Mouse (Mus musculus) ovary, postnatal 10 days (tissue): ENCODE results near the gene Gm12184.
"Not testable (repeated sequence)": the region's sequence is repeated elsewhere in the genome, so short reads cannot be mapped to it uniquely, and the experiment has no call there.

Experiments
- DNase-seq: peaks from one replicate; pipeline ENCODE4 v3.0.0; 2022; ENCODE audit warnings: low spot score

The Gm12184 gene

DNA sequence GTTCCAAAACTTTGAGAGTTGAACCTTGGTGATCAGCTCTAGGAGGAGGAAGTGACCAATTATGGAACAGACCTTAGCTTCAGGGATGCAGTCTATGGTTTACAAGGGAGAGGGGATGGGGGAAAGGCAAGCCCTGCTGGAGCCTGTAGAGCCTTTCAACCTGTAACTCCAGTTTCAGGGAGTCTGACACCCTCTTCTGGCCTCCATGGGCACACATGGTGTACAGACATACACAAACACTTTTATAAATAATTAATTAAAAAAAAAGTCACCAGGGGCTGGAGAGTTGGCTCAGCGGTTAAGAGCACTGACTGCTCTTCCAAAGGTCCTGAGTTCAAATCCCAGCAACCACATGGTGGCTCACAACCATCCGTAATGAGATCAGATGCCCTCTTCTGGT is 19.9 kb upstream of the Gm12184 start:
- DNase-seq: not testable (repeated sequence)

DNA sequence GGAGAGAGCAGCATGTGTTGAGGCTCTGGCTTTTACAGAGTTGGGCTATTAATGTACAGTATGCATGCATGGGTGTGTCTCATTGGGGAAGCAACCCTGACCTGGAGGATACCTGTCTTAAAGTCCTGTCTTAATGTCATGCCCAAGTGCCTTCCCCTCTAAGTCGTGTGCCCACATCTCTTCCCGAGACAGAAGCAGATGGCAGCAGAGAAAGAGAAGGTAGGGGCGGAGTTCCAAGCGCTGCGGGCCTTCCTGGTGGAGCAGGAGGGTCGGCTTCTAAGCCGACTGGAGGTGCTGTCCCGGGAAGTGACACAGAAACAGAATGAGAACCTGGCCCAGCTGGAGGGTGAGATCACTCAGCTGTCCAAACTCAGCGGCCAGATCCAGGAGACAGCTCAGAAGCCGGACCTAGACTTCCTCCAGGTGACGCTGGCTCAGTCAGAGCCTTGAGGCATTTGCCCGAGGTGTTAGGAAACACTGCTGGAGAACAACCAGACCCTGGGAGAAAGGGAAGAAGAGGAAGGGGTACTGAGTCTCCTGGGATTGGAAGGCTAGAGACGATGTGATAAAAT is 18.9 kb upstream of the Gm12184 start:
- DNase-seq: no peak

DNA sequence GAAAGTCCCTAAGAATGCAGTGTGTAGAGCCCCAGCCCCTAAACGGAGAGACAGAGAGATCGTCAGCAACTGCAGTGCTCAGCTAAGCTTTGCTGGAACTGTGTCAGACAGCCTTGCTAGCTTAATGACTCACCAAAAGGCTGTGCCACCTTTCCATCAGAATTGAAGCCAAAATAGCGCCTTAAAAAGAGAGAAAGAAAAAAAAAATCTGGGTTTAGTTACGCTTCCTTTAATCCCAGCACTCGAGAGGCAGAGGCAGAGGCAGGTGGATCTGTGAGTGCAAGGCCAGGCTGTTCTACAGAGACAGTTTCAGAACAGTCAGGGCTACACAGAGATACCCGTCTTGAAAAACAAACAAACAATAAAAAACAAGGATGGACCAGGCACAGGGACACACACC is 17.9 kb upstream of the Gm12184 start:
- no peak for DNase-seq

DNA sequence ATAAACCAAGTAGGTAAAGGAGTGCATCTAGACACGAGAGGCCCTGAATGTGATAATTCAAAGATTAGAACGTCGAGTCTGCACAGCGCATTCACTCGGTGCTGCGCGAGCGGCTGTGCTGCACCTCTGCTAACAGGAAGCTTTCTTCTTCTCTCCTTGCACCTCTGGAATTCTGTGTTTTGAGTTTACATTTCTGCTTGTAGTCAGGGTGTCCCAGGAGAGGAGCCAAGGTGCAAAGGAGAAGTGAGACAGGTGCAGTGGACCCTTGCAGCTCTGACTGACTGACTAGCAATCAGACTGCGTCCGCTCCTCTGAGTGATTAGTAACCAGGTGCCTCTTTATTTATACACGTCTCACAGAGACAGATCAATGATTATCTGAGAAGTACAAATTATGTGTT is 16.7 kb upstream of the Gm12184 start:
- no peak for DNase-seq

DNA sequence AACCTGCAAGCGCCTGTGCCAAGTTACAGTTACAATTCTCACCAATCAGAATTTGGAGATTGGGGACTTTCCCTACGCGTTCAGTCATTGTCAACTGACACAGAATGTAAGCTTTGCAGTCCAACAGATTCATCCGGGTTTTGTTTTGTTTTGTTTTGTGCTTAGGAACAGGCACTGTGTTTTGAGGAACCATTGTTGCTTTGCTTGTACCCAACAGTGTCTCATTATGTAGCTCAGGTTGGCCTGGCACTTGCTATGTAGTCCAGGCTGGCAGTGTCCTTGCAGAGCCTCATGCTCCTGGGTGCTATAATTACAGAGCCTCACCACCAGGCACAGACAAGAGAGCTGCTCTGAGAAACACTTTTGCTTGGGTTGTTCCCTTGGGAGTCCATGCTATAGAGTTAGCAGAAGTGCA is 15.9 kb upstream of the Gm12184 start:
- no peak for DNase-seq

DNA sequence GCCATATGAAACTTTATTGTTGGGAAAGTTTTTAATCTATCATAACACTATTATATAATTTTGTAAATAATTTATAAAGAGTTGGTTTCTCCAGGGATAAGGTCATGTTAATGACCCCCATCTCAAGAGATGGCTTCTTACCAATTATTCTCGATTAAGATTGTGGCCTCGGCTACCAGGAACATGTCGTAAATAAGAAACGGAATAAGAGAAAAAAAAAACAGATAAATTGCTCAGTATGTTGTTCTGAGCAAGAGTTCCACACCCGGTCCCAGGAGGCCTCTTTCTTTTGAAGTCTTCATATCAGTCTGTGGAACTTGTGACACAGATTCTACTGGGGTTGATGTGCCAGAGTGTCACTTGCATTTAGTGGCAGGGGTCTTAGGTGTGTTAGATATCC is 14.8 kb upstream of the Gm12184 start:
- no peak for DNase-seq

DNA sequence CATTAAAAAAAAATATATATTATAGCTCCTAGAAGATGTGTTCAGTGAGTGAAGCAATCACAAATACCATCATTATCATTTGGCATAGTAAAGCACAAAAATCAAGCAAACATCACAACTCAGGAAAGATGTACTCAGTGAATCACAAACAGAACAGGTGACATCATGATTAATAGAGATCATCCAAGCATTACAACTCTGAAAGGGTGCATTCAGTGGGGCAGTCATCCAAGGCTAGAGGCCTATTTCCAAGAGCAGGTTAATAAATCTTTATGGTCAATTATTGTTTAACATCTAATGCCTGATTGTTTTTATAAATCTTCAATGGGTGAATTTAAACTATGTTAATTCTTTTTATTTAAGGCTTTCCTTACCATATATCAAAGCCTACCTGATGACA is 14.3 kb upstream of the Gm12184 start:
- DNase-seq: no peak

DNA sequence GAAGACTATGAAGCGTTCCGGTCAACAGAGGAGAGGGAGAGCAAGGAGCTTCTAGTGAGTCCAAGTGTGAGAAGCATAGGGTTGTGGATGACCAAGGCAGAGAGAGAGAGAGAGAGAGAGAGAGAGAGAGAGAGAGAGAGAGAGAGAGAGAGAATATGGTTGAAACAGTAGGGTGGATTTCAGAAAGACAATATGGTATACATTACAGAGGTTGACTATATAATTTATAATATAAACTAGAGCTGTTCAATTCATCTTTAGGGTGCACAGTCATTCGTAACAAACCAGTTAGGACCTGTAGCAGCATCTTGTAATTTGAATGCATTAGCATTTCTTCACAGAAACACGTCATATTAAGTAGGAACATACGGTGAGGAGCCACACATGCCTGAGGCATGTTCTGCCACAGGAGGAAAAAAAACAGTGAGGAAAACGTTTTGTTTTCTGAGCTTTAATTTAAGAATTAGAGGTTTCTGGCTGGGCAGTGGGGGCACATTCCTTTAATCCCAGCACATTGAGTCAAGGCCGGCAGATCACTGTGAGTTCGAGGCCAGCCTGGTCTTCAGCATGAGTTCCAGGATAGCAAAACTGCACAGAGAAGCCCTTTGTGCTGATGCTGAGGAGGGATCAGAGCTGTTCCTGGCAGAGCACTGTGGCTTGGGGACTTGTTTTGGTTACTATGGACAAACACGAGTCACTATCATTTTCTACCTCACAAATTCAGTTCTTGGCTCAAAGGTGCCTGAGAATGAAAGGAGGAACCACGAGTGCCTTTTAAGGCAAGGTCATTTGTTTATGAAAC is 12.6 kb upstream of the Gm12184 start:
- DNase-seq: no peak

DNA sequence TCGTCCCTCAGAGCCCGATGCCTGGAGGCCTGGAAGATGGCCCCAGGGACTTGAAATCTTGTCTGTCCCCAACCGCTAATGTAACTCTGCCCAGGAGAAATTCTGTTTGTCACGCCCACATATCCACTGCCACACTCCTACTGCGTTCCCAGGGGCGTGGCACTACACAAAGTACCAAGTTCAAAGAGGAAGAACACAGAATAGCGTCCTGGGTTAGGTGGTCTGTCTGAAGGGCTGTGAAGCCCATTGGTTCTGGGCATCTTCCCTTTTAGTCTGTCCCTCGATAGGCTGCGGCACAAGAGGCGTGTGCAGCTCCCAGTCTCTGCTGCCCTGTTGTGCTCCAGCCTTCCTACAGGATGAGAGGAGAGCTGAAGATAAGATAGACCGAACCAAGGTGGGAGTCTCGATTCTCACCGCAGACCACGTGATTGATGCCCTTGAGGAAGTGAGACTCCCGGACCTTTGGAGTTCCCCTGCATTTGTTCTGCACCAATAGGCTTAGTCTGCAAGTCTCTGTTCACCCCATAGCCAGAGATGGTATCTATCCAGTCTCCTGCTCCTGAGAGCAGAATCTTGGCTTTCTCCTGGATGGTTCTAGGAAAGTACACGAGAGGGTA is 11.8 kb upstream of the Gm12184 start:
- no peak for DNase-seq

DNA sequence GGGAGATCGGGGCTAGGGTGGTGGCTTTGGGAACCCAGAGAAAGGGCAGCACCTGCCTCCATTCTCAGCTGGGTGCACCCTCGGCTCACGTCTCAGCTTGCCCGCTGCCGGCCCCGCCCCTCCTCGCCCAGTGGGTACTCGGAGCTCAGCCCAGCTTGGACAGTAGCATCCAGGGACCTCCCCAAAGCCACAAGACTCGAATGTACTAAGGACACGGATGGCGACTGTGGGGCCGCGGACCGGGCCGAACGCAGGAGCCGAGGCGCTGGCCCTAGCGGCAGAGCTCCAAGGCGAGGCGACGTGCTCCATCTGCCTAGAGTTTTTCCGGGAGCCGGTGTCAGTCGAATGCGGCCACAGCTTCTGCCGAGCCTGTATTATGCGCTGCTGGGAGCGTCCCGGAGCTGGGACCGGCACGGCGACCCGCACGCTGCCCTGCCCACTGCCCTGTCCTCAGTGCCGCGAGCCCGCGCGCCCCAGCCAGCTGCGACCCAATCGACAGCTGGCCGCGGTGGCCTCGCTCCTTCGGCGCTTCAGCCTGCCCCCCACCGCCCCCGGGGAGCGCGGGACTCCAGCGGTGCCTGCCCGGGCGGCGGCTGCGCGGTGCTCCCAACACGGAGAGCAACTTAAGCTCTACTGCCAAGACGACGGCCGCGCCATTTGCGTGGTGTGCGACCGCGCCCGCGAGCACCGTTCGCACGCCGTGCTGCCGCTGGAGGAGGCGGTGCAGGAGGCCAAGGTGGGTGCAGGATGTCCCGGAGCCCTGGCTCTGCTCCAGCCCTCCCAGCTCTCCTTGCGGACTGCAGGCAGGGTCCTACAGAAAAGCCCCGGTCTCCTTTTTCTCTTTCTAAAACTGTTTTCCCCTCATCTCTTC is 11.1 kb upstream of the Gm12184 start:
- peak; percentile 48 for DNase-seq

DNA sequence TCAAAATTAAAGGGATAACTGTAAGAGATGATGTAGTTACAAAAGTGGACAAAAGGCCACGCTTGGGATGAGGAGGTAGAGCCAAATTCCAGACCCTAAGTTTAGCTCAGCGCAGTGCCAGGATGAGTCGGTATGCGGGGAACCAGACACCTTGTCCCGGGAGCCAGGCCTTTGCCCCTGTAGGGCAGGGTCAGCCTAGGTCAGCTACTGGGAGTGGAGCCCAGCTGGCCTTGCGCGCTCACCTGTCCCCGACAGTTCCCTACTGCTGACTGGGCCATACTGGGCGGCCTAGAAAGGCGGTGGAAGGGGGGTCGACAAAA is 10.5 kb upstream of the Gm12184 start:
- DNase-seq: no peak

DNA sequence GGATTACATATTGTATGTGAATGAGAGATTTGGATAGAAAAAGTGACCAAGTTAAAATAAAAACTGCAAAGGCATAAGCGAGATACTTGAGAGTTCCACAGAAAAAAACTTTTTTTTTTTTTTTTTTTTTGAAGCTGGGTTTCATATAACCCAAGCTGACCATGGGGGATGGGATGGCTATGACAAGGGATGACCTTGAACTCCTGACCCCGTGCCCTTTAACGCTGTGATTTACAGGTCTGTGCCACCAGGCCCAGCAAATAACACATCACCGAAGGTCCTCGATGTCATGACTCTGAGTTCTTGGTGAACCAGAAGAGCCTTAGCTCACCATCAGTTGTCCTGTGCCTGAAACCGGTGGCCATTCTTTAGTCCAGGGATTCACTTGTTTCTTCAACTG is 9.5 kb upstream of the Gm12184 start:
- no peak for DNase-seq

DNA sequence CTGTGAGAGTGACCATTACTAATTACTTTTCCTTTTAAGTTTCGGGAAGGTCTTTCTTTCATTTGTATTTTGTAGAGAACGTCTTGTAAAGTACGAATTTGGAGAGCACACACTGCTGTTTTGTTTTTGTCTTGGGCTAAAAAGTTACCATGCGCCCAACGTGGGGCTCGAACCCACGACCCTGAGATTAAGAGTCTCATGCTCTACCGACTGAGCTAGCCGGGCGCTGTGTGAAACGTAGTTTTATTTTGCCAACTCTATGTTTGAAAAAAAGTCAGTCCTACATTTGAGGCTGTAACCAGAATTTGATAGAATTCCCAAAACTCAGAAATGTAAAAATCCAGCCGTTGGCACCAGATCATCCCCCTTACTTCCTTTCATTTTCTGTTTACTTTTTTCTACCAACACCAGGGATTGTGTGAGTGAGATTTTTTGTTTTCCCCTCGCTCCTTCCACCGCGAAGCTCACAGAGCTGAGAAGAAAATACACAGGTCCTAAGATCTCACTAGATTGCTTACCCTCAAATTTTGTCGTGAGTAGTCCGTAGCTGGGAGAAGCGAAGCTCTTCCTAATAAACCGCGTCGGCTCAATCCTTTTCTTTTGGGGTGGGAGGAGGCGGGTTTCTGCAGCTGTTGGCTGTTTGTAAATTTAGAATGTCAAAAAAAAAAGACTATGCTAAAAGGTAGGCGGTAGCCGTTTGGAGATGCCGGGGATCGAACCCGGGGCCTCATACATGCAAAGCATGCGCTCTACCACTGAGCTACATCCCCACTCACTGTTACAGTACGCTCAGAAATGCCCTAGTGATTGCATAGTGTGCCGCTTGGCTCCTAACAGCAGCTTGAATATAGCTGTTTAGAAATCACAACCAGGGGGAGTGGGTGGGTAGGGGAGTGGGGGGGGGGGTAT is 7.5 kb upstream of the Gm12184 start:
- DNase-seq: peak; percentile 87

DNA sequence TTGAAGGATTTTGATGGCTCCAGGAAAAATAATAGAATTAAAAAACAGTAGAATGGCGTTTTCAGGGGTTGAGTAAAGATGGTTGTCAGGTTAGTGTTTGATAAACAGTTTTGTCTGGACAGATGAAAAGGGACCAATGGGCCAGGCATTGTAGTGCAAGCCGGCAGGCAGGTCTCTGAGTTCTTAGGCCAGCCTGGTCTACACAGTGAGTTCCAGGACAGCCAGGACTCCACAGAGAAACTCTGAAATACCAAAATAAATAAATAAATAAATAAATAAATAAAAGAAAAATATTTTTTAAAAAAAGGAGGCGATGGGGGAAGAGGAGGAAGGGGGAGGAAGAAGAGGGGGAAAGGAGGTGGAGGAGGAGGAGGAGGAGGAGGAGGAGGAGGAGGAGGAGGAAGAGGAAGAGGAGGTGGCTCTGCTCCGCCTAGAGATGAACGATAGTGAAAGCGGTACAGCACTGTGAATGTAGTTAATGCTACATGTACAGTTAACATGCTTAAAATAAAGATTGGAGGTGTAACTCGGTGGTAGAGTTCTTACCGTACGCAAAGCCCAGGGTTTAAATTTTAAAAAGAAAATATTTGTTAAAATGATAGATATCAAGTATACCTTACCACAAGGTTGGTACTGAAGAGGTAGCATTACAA is 6.7 kb upstream of the Gm12184 start:
- no peak for DNase-seq

DNA sequence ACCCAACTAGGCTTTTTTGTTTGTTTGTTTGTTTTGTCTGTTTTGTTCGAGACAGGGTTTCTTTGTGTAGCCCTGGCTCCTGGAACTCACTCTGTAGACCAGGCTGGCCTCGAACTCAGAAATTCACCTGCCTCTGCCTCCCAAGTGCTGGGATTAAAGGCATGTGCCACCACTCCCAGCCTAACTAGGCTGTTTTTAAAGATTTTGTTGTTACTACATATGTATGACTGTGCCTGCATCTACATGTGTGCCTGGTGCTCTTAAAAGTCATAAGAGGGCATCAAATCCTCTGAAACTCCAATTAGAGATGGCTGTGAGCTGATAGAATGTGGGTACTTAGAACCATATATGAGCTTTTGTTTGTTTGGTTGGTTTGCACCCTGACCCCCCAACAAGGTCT is 4.8 kb upstream of the Gm12184 start:
- no peak for DNase-seq

DNA sequence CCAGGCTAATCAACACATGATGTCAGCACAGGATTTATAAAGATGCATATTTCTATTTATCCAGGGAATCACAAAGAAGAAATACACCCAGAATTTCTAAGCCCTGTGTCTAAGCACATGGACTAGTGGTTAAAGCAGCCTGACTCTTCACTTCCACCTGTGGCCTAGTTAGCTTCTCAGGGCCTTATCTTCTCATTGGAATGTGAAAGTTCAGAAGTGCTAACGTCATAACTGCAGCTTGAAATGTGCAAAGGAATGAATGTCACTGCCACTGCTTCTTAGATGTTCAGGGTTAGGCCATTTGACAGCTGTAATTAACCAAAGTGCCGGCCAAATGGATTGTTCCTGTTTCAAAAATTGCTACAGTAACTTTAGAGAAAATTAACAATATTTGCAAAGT is 3.8 kb upstream of the Gm12184 start:
- no peak for DNase-seq

DNA sequence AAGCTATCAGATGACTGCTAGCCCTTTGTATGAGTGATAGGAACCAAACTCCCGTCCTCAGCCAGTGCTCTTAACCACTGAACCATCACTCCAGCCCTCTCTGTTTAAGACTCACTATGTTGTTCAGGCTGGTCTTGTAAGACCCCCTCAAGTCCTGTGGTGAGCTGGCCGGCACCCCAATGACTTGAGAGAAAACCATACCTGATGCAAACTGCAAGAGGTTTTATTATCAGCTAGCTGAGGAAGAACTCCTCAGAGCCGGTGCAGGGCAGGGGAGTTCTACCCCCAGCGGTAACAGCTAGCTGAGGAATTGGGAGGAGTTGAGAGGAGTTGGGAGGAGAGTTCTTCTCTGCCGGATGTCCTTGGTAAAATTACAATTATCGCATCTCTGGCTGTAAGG is 1.5 kb upstream of the Gm12184 start:
- no peak for DNase-seq

DNA sequence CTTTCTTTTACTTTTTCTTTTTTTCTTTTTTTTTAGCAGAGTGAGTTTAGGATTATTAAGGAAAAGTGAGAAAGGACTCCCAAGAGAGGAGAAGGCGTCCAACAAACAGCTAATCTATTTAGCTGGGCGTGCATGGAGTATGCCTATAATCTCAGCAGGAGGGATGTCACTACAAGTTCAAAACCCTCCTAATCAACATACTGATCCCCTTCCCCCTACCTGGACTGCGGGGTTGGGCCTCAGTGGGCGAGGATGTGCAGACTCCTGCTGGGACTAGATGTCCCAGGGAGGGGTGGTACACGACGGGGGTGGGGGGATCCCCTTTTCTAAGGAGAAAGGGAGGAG is 269 bp upstream of the Gm12184 start:
- no peak for DNase-seq

DNA sequence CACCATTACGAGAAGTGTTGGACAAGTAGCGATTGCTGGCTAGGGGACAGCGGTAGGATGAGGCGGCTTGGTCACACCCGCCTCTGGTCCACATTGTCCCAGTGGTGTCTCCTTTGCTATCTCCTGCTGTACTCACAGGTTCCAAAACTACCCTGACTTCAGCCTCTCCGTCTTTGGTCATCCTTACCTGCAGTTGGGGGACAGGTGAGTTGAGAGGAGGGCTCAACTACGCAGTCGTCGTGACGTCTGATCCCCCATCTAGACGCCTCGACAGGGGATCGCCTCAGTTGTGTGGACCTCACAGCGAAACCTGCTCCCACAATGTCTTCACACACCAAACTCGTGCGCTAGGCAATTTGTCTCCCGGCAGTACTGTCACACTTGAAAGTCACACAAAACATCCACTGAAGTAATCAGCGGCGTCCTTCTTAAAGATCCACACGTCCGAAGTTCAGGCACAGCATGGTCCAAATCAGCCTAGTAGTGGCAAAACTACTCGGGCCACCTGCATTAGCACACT is 2.1 kb downstream of the Gm12184 start:
- no peak for DNase-seq

DNA sequence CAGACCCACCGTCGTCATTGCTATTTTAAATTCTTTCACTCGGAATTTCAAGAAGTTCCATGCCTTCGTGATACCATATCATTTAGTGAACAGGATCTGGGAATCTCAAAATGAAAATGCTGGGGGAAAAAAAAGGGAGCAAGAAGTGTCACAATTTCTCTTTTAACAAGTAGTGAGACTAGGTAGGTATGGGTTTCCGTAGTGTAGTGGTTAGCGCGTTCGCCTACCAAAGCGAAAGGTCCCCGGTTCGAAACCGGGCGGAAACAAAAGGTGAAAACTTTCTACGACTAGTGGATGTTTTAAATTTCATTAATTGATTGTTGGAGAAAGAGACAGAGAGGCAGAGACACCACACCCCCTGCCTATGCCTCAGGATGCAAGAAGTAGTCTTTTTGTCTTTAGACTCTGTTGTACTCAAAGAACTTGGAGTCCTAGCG is 2.9 kb downstream of the Gm12184 start:
- no peak for DNase-seq
